Mouse (Mus musculus) right cerebral cortex, postnatal 25 days (tissue): Measurements from ENCODE around the gene Tomm70a.

Source experiments
- DNase-seq: peaks from one replicate; pipeline ENCODE4 v3.0.0; 2022

Tomm70a gene

DNA sequence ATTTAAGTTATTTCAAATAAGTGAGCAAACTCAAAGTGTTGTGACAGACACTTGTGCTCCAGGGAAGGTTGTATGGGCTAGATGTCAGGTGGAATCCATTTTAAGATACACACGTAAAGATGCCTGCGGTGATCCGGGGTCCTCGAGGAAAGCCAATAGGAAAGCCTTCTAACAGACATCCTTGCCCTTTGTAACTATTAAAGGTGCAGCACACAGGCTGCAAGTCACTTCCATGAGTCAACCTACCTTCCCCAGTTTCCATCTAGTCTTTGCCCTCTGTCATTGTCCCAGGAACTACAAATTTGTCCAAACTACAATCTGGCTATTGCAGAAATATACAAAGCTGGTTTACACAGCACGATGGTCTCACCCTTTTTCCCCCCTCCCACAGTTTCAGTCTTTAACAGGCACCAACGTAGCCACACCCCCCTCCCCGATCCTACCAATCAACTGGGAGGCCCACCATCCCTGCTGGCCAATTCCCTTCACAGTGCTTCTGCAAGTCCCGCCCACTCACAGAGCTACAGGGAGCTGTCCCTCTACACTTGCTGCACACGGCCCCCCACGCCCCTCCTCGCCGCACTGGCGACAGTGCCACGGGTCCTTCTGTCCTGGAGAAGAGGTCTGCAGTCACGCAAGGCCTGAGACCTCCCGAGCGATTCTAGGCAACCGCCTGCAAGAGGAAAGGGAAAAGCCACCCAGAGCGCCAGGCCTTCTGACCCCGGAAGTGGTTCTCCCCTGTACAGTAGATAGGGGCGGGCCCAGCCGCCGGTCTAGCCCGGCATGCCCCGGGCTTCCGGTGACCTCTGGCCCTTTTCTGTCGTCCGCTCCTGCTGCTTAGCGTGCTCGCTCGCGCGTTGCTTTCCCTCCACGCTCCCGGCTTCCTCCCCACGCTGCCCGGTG, at the start of gene Tomm70a:
Tomm70a (plus strand) TSS at position 791 of the 903 bp plus-strand sequence.
- DNase-seq: peak; percentile 95

DNA sequence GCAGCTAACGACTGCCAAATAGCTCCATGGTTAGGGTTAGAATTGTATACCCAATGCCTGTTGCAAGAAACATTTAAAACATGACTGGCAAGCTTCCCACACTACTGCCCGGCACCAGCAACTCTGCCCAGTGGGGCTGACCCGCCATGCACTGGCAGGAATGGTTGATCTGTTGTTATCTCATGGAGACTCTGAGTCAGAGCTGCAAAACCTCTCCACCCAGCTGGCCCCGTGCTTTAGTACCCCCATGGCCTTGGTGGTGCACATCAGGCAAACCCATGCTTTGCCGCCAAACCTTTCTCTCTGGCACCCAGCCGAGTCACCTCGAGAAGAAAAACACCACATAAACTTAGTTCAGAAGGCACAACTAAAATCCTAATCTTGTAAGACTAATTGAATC, 45.5 kb upstream of the Tomm70a start:
- no peak for DNase-seq

DNA sequence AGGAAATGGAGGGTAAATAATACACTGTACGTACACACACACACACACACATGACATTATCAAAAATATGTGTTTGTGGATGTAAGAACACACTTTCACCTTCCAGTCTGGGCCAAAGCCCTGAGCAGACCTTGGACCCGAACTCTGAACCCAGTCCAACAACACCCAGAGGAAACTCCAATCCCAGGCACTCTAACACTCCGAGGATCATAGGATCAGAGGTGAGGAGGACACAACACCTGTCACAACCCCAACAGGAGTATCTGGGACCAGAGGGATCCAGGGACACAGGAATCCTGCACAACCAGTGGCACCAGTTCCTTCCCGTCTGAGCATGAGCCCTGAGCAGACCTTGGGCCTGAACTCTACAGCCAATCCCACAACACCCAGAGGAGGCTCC, 41.9 kb upstream of the Tomm70a start:
- no peak for DNase-seq

DNA sequence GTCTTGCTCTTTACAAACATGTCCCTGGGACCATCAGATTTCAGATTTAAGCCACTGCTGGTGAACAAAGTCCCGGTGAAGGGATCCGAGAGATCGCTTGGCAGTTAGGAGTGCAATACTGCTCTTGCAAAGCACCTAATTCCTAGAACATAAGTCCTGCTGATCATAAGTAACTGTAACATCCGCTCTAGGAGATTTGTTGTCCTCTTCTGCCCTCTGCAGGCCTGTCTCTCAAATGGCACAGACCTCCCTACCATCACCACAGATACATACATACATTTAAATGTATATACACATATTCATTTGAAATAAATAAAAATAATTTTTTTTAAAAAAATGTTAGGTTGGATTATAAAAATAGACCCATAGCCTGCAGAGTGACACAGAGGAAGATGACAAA, 29.0 kb upstream of the Tomm70a start:
- DNase-seq: peak; percentile 37

DNA sequence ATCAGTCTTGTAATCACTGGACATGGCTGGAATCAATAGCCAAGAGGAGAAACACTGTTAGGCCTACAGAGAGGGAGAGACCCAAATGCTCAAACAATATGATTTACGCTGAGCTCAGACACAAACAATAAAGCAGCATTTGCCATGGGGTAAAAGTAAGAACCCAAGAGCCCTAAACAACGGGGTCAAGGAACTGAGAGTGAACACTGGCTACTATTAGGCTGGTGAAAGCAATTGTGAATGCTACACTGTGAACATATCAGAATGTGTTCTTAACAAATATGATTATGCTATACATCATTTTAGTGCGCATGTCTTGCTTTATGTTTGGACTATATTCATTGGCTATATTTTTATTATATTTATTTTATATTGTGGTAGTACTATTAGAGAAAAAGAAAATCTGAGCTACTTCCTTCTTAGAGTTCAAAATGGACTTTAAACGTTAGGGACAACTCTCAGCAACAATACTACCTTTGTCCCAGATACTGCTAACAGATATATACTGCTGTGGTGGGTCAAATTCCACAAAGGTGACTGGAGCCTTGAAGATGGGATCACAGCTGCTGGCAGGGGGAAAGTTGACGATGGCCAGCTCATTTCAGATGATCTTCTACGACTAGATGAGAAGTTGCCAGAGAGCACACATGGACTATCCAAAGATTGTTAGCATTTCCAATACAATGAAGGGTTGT, 28.4 kb upstream of the Tomm70a start:
- no peak for DNase-seq

DNA sequence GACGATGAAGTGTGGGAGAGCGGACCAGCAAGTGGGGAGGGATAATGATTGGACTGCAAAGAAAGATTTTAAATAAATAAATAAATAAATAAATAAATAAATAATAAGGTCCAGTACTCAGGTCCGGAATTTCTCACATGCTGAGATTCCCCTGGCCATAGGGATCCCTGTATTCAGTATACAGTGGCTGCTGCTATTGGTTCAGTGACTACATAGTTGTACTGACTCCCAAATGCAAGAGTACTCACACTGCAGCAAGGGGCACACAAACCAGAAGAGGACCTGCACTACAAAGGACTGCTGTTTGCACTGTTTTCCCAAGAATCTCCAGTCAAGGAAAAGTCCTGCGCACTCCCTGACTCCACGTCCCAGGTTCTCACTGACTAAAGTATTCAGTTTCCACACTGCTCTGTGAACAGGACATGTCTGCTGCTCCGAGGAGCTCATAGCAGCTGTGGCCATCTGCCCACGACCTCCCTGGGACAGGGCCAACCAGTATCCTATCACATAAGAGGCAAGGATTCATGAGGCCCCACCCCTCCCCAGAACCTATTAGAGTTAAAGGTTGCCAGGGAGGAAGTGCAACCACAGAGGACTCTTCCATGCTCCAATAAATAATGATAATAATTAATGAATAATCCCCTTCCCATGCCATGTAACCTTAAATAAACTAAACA, 22.9 kb upstream of the Tomm70a start:
- DNase-seq: no peak

DNA sequence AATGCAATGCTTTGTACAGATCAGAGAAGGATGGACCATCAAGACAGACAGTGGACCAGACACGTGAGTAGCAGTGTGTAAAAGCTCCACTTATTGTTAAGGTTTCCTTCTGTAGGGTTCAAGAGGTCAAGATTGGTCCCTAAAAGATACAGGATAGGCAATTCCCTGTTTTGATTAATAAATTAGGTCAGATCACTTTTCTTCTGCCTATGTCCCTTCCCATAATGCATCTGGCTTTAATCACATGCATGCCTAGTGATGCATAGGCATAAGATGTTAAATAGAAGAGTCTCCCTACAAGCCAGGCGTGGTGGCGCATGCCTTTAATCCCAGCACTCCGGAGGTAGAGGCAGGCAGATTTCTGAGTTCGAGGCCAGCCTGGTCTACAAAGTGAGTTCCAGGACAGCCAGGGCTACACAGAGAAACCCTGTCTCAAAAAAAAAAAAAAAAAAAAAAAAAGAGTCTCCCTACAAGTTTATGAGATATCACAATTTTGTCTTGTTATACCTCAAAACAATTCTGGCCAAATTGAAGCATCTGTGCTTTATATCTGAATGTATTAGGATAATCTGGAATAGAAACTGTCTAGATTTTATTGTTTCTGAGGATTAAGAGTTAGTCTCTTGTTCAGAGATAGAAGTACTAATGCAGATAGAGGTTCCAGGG, 21.8 kb upstream of the Tomm70a start:
- DNase-seq: no peak

DNA sequence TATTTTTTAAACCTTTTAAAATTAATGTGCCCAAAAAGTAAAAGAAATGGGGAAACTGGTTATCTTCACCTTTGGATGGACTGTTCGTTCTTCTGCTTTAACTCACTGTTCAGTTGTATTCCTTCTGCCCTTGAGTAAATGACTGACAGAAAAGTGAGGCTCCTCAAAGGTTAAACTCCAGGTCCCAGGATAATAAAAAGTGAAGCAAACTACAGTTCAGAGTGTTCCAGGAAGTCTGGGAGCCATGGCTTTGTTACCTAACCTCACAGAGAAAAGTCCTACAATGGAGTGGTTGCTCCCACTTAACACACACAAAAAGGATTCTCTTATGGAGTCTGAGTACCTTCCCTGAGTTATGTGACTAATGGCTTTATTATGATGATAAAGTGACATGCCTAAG, 20.3 kb upstream of the Tomm70a start:
- DNase-seq: no peak

DNA sequence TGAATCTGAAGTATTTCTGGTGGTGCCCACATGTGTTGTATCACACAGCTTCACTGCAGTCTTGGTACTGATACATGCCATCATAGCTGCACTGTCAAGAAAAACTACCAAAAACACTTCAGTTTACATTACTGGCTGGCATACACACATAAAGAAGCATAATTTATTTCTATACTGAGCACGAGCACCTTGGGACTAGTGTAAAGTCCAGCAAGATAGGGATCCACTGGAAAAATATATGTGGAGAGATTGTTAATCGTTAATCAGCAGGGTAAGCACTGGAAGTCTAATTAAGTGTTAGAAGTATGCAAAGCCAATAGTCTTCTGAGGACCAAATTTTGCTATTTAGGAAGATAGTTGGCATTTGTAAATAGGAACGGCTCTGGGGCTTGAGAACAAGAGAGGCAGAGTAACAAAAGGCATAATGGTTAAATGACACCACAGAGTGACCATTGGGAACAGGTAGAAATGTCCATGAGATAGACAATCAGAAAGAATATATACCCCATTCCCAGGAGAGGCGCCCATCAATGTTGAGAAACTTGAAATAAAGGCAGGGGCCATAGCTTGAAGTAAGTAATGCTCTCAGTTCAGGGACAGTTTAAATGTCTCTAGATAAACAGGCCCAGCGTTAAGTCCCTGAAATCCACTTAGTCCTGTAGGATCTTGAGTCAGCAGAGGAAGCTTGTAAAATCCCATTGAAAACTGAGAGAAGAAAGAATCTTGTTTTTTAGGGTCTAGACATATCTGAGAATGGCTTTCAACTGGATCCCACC, 15.1 kb upstream of the Tomm70a start:
- DNase-seq: no peak

DNA sequence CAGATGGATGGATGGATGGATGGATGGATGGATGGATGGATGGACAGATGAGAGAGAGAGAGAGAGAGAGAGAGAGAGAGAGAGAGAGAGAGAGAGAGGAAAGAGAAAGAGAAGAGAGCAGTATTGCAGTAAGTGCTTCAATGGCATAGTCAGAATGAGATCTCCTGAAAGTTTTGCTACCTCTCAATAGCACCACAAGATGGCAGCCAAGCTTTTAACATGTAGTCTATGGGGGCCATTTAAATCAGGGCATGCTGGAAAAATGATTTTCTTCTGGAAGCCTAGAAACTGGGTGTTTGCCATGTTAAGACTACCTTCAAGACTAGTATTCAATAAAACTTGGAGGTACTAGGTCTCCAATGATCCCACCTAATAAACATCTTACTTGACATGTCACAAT, 5.4 kb upstream of the Tomm70a start:
- DNase-seq: no peak

DNA sequence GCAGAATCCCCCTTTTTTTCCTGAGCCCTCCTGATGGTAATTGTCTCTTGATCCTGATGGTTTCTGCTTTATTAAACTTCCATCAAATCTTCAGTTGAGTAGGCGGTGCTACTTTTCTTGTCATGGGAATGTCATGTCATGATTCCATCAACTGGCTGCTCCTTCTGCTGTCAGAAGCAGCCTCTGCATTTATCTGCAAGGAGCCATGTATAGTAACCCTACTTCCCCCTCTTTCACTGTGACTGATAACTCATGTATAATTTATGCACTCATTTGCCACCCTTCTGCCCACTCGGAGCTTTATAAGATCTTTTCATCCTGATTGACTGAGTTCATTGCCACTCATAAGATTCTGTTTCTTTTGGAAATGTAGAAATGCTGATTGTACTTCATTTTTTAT, 3.9 kb upstream of the Tomm70a start:
- no peak for DNase-seq

DNA sequence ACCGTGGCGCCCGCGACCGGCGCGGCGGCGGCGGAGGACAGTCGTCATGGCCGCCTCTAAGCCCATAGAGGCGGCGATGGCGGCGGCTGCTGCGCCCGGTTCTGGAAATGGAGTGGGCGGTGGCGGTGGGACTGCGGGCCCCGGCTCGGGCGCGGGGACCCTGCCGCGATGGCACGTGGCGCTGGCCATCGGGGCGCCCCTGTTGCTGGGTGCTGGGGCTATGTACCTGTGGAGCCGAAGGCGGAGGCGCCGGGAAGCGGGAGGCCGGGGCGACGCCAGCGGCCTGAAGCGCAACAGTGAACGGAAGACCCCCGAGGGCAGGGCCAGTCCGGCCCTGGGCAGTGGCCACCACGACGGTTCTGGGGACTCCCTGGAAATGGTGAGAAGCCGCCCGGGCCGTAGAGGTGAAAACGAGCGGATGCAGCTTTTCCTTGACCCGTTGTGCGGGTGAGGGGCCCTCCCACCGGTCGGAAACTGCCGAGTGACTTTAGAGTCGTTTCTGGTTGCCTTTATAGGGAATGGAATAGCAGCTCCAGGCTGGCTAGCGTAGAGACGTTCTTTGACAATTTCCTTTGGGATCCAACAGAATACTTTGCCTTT, 413 bp downstream of the Tomm70a start:
- no peak for DNase-seq

DNA sequence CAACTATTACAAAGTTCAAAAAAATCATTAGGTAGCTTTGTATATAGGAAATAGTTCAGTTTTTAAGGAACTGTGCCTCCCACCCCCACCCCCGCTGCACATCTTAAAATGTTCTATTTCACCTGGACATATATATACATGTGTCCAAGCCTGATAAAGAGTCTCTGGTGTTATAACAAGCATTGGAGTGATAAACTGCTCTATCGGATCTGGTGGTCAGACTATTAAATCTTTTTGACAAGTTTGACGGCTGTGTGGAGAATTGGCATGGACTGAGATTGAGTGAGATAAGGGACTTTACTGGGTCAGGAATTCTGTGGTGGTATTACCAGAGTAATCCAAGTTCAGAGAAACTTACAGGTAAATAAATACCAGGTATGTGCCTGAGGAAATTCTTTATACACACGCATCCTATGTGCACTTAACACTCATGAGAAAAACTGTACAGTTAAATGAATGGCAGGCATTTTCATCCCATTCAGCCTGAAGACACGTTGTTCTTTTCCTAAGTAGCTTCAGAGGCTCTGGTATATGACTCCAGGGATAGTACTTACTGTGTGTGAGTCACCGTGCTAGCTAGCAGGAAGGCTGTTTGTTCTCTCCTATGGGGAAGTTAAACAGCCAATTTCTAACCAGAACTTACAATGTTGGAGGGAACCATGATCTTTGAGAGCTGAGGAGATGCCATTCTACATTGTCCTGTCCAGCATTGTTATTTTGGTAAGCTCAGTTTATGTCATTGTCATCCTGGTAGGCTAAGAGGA, 1.4 kb downstream of the Tomm70a start:
- no peak for DNase-seq

DNA sequence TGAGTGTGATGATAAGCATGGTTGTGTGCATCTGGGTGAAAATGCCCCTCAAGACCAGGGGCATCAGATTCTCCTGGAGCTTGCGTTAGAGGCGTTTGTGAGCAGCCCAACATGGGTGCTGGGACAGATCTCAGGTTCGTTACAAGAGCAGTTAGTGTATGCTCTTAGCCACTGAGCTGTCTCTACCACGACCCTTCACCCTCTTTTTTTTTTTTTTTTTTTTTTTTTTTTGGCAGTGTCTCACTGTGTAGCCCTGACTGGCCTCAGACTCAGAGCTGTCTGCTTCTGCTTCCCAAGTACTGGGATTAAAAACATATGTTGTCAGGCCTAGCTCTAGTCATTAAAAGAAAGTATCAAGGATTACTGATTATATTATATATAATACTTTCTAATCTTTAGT, 4.8 kb downstream of the Tomm70a start:
- DNase-seq: no peak

DNA sequence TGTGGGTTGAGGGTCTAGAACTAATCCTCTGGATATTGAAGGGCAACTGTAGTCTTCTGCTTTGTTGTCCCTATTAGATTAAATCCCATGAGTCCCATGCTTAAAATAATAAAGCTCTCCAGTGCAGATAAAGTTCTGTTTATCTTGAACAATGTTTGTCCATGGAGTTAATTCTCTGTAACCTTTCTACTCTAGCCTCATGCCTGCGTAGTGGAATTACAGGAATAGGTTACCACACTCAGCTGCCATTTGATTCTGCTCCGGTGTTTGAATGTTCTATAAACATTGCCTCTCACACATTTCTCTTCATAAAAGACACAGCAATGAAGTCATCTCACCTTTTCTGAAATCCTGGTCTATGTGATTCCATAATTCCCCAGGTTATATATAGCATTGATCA, 6.3 kb downstream of the Tomm70a start:
- no peak for DNase-seq

DNA sequence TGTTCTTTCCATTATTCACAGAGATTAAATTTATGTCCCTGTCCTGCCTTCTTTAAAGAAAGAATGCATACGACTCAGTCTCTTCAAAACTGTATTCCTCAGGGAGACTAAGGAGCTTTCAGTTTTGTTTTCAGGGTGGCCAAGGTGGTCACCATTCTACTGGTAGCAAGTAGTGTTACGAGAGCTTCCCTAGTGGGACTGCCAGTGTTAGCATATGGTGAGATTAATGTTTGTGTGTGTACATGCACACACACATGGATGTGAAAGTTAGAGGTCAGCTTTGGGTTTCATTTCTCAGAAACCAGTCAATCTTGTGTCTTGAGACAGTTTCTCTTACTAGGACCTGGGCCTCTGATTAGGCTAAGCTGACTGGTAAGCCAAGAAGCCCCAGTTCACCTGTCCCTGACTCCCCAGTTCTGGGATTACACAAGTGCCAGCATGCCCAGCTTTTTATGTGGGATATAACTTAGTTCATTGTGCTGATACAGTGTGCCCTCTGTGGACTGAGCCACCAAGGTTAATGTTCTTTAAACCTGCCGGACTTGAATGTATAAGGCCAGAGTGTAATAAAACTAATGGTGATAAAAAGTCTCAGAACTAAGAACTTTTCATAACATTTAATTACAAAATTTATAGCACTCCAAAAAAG, 9.4 kb downstream of the Tomm70a start:
- DNase-seq: no peak

DNA sequence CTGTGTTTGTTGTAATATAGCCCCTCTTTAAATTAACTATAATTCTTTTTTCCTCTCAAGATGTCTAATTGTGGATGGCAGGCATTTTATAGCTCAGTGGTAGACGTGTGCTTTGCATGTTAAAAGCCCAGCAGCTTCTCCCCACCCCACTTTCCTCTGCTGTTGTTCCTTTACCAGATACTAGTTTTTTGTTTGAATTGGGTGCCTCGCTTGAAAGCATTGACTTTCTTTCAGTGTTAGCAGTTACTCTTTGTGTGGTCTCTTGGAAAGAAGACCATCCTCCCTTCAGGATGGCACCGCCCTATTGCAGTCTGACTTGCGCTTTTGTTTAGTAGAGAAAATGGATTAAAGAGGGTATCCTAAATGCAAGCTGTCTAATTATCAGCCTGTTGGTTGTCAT, 10.0 kb downstream of the Tomm70a start:
- no peak for DNase-seq

DNA sequence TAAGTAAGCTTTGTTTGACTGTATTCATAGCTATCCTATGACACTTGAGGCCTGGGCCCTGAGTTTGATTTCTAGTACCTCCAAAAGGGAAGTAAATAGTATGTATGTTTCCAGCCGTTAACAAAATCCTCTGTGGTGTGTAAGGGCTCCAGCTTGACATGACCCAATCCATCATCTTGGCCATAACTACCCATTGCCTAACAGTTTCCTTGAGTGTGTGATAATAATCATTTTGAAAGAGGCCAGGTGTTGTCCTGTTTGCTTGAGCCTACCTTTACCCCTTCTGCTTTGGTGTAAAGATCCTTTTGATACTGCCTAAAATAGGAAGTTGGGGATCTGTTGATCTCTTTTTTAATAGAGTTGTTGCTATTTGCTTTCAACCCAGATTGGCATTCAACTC, 10.8 kb downstream of the Tomm70a start:
- no peak for DNase-seq

DNA sequence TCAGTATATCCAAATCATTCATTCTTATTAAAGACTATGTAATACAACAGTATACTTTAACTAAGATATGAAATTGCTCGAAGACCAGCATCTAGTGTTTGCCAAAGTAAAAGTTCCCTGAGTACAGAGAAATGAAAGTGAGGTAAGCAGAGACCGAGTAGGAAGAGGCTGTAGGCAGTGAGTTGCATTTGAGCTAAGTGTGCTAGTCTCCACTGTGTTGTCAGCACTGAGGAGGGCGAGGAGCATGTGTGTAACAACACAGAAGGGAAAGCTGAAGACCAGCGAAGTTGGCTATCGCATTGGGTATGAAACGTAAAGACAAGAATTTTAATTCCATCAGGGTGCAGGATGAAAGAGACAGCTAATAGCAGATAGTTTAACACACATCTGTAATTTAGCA, 12.1 kb downstream of the Tomm70a start:
- DNase-seq: no peak

DNA sequence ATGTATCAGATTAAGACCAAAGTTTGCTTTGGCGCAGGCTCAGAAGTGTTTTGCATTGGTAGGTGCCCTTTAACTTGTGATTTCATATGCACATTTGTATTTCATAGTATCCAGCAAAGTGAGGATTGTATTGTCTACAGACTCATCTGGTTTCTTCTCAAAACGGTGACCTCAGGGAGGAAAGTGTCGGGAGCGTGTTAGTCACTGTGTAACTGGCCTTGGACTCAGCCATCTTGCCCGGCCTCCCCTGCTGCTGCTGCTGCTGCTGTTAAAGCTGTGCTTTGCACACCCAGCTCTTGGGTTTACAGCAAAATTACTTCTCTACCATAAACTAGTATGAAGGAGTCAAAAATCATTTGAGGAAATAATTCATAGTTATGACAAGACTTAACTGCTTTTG, 23.2 kb downstream of the Tomm70a start:
- DNase-seq: no peak

DNA sequence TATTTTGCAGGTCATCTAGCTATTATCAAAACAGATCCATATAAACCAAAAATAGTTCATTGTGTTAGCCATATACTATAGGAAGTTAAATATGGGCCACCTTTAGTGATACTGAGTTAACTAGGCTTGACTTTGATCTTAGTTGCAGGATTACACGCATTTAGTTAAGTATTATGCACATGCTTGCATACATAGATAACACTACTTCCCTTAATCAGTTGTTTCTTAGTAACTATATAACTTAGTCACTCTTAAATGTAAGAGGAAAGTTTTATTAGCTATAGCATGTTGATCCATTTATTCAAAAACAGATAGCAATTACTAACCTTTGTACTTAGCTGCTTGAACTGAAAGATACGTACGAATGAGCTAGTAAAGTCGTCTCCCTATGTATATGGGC, 29.9 kb downstream of the Tomm70a start:
- DNase-seq: no peak
